Mouse (Mus musculus): Measurements from ENCODE around the gene Pex11g.

Pex11g gene

GRCm38 (mm10) chr8:3415661-3416060 is 51.8 kb downstream of the Pex11g start:
- in situ Hi-C loops (cut with MseI, MboI): no loop called here

GRCm38 (mm10) chr8:3415259-3415658 is 52.2 kb downstream of the Pex11g start:
- in situ Hi-C loops (cut with MseI, MboI): no loop called here

- in situ Hi-C loops (cut with MseI, MboI): no loop called here
Measured at GRCm38 (mm10) chr8:3414639-3415190, 52.8 kb downstream of the Pex11g start.

- in situ Hi-C loops (cut with MseI, MboI): no loop called here
Measured at GRCm38 (mm10) chr8:3412816-3413215, 54.7 kb downstream of the Pex11g start.

GRCm38 (mm10) chr8:3411901-3412301 is 55.6 kb downstream of the Pex11g start:
- in situ Hi-C loops (cut with MseI, MboI): no loop called here

GRCm38 (mm10) chr8:3411085-3411484 is 56.4 kb downstream of the Pex11g start:
- in situ Hi-C loops (cut with MseI, MboI): no loop called here

- in situ Hi-C loops (cut with MseI, MboI): no loop called here
Measured at GRCm38 (mm10) chr8:3407417-3407816, 60.1 kb downstream of the Pex11g start.
